Mouse (Mus musculus) midbrain, postnatal 0 days (tissue): ENCODE results near the gene Iqschfp. TPM values are rescaled to one million over a fixed set of nuclear protein-coding genes. Genes with fewer than 3 reads are reported as not detected.

Experiments used
- ATAC-seq: fragments of 200-750 bp; cut with Nextera tagmentation; 2 replicates; pipeline ENCODE4 v1.8.0; 2017; ENCODE audit warnings: moderate number of reproducible peaks, mild to moderate bottlenecking, moderate TSS enrichment, moderate library complexity; ENCODE audit not compliant: low FRiP score
- DNase-seq: peaks from one replicate; pipeline ENCODE4 v3.0.0-alpha.2; 2015; ENCODE audit warnings: low spot score
- H3K27ac ChIP-seq: fragments of 300-500 bp; sonication (generic); 2 replicates; pipeline ENCODE4 v1.5.1; 2014; ENCODE audit warnings: low read depth, mild to moderate bottlenecking, low read length, mixed read lengths
- H3K27me3 ChIP-seq: fragments of 300-500 bp; sonication (generic); 2 replicates; pipeline ENCODE4 v1.6.1; 2014; ENCODE audit warnings: low read length, control low read depth, mixed read lengths; ENCODE audit not compliant: insufficient read depth
- H3K36me3 ChIP-seq: fragments of 300-500 bp; sonication (generic); 2 replicates; pipeline ENCODE4 v1.6.1; 2014; ENCODE audit warnings: low read length, control low read depth, mixed read lengths; ENCODE audit not compliant: insufficient read depth
- H3K4me1 ChIP-seq: fragments of 300-500 bp; sonication (generic); 2 replicates; pipeline ENCODE4 v1.6.1; 2014; ENCODE audit warnings: mild to moderate bottlenecking, control low read depth, antibody characterized with exemption, low read length, mixed read lengths; ENCODE audit not compliant: insufficient read depth
- H3K4me2 ChIP-seq: fragments of 300-500 bp; sonication (generic); 2 replicates; pipeline ENCODE4 v1.6.1; 2014; ENCODE audit warnings: low read depth, mild to moderate bottlenecking, low read length, mixed read lengths; ENCODE audit not compliant: poor library complexity, severe bottlenecking
- H3K4me3 ChIP-seq: fragments of 300-500 bp; sonication (generic); 2 replicates; pipeline ENCODE4 v1.5.1; 2014; ENCODE audit warnings: low read depth, mild to moderate bottlenecking, low read length, moderate library complexity
- H3K9ac ChIP-seq: fragments of 300-500 bp; sonication (generic); replicated peaks from 2 replicates; pipeline ENCODE4 v1.6.1; 2014; ENCODE audit warnings: mild to moderate bottlenecking, low read length, moderate library complexity, mixed read lengths; ENCODE audit not compliant: poor library complexity, severe bottlenecking
- H3K9me3 ChIP-seq: fragments of 300-500 bp; sonication (generic); 2 replicates; pipeline ENCODE4 v1.6.1; 2016; ENCODE audit warnings: low read length, control low read depth
- CTCF ChIP-seq: IDR thresholded peaks from 2 replicates; pipeline ENCODE4 v1.5.1; 2016; ENCODE audit warnings: antibody characterized with exemption, mild to moderate bottlenecking
- WGBS: fragments of 180-500 bp; shearing (Covaris S2); extraction: QIAGEN DNeasy Blood & Tissue Kit; methylation state at CpG from one replicate; pipeline ENCODE4 v1.1.7; 2014; 5-methylcytosine and 5-hydroxymethylcytosine counted together
- polyA plus RNA-seq: library from polyadenylated mRNA; unstranded; fragments of >200 nt; fragmentation: Nextera tagmentation; extraction: Ambion mirVana; gene quantifications from 2 replicates; pipeline ENCODE4 v1.2.1, GENCODE M21; 2015
- total RNA-seq: library from RNA; depleted of rRNA; stranded (reverse); fragments of >200 nt; gene quantifications from 2 replicates; pipeline ENCODE4 v1.2.3, GENCODE M21; 2014

Gene Iqschfp
- total and polyA plus RNA-seq, 2 experiments from 2014 or later, result 4.5 to 5.7 TPM

DNA sequence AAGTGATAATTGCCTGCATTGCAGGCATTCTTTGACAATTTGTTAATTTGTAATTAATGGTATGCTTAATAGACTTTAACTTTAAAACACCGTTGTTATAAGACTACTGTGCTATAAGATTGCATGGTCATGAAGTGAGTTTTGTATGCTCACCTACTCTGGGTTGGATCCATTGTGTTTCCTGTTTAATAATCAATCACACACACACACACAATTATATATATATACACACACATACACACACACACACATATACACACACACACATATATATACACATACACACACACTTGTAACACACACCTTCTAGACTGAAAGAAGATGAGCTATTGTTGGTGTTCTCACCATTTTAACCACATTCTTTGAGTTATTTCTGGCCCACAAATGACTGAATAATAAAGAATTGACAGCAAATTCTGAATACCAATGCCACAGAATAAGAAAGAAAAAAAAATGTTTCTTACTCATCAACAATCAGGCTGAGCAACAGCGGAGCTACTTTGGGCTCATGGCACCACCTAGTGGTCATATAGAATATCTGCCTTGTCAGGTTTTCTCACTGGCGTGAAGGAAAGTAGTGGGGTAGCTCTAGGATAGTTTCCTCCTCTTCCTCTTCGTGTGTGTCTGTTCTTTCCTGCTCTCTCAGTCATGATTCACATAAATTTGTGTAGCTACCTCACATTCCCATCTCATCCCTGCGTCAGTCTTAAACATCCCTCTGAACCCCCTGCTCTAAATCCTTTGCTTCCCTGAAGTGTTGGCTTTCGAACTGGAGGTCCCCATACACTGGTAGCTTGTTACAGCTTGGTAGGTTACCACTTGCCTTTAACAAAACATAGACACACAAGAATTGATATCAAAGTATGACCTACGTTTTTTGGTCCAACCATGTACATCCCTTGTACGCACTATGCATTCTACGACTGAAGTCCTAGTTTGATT is 153.7 kb downstream of the Iqschfp start:
- Histone ChIP-seq H3K9me3 (no peaks in the 10 kb centered on the region), H3K27ac (no peak overlapping the region), H3K4me2 (no peak overlapping the region), H3K9ac (no peak overlapping the region), H3K4me1 (no peaks in the 10 kb centered on the region), H3K27me3 (0 out of 2 replicates have a peak, but pooled peaks cover 6% of the 10 kb centered on the region), H3K4me3 (no peak overlapping the region), H3K36me3 (no peaks in the 10 kb centered on the region)
- ATAC-seq, result peak; percentile 70
- WGBS, result 52% methylated on average over 9 of the region's 9 CpGs
- peak; percentile 97 for TF ChIP-seq CTCF
- DNase-seq, result peak; percentile 89

DNA sequence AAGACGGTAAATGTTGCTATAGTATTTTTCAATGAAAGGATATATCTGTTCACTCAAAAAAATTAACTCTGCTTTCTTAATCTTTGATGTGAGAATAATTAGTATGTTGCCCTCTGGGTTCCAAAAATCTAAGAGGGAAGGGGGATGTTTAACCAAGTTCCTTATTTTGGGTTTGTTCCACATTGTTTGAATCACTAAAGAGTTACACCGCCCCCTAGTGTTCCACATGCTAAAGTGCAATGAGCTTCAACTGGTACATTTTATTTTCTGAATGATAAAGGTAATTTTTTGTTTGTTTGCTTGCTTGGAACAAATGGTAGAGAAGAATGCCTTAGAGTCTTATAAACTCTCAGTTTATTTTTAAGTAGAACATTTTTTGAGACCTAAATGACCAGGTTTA is 161.5 kb downstream of the Iqschfp start:
- Histone ChIP-seq H3K4me2 (no peak overlapping the region), H3K4me3 (no peak overlapping the region), H3K27me3 (no peaks in the 10 kb centered on the region), H3K9me3 (no peaks in the 10 kb centered on the region), H3K9ac (no peak overlapping the region), H3K36me3 (no peaks in the 10 kb centered on the region), H3K4me1 (no peaks in the 10 kb centered on the region), H3K27ac (no peak overlapping the region)
- TF ChIP-seq CTCF, result peak; percentile 87
- ATAC-seq, result no peak
- 48% methylated on average over 2 of the region's 2 CpGs for WGBS
- DNase-seq, result peak; percentile 62

DNA sequence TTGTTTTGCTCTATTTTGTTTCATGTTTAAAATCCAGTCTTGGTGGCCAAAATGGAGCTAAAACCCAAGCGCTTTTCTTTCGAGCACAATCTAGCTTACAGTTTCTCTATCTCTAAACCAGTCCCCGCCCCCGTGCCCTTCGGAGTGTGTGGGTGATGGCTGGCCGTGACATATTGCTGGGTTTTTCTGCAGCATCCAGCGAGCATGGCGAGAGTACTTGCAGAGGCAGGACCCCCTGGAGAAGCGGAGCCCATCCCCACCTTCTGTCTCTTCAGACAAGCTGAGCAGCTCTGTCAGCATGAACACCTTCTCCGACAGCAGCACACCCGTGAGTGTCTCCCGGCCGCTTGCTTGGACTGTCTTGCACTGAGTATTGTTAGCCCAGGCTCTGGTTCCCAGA is 163.0 kb downstream of the Iqschfp start:
- Histone ChIP-seq H3K27me3 (no peaks in the 10 kb centered on the region), H3K27ac (no peak overlapping the region), H3K36me3 (no peaks in the 10 kb centered on the region), H3K4me3 (no peak overlapping the region), H3K9me3 (no peaks in the 10 kb centered on the region), H3K4me1 (no peaks in the 10 kb centered on the region), H3K9ac (no peak overlapping the region), H3K4me2 (no peak overlapping the region)
- DNase-seq (no peak), ATAC-seq (no peak)
- 68% methylated on average over 13 of the region's 13 CpGs for WGBS
- no peak for TF ChIP-seq CTCF

DNA sequence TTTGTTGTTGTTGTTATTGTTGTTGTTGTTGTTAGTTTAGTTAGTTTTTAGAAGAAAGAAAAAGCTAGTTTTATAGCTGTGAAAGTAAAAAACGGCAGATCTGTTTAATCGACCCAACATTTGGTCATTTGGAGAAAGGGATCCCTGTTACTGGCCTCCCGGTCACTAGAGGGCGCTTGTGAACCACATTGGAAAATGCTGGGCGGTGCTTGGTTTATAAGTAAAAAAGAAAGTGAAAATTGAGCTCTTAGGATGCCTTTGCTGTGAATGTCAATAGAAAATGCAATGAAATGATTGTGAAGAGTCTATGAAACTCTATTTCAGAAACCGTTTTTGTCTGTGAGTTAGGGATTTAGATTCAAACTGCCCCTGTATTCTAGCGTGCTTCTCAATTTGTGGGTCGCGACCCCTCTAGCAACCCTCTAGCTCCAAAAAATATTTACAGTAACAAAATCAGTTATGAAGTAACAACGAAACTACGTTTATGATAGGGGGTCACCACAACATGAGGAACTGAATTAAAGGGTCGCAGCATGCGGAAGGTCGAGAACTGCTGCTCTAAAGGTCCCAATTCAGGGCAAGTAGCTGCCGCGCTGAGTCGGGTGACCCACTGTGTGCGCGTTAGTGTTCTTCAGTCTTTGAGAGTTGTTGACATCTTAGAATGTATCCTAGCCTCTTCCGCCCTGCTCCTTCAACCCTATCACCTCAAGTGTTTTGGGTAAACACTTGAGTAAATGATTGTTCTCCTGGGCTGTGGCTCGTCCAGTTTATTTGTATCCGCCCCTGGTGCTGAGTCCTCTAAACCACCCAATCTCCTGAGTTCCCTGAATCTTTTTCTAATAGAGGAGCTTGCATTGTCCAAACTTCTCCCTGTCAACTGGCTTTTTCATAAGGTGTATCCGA is 164.6 kb downstream of the Iqschfp start:
- peak; percentile 86 for DNase-seq
- peak overlapping the region; percentile 18; the same call in 1 of the 2 replicates for H3K4me3 ChIP-seq
- H3K27ac ChIP-seq, result no peak overlapping the region
- no peak overlapping the region for H3K9ac ChIP-seq
- 63% methylated on average over 23 of the region's 23 CpGs for WGBS
- peak overlapping the region; percentile 33 for H3K4me2 ChIP-seq
- no peaks in the 10 kb centered on the region for H3K36me3 ChIP-seq
- H3K9me3 ChIP-seq, result no peaks in the 10 kb centered on the region
- H3K27me3 ChIP-seq, result no peaks in the 10 kb centered on the region
- TF ChIP-seq CTCF, result peak; percentile 90
- no peak for ATAC-seq
- no peaks in the 10 kb centered on the region for H3K4me1 ChIP-seq

- Histone ChIP-seq H3K27me3 (no peaks in the 10 kb centered on the region), H3K9ac (no peak overlapping the region), H3K4me2 (no peak overlapping the region), H3K9me3 (no peaks in the 10 kb centered on the region), H3K4me3 (no peak overlapping the region), H3K36me3 (no peaks in the 10 kb centered on the region), H3K27ac (no peak overlapping the region), H3K4me1 (no peaks in the 10 kb centered on the region)
- 39% methylated on average over 2 of the region's 2 CpGs for WGBS
- TF ChIP-seq CTCF, result peak; percentile 91
- DNase-seq, result peak; percentile 75
- peak; percentile 55; the same call in 1 of the 2 replicates for ATAC-seq
These were observed 167.2 kb downstream of the Iqschfp start for GRCm38 (mm10) chr3:68059162-68059800.
